Mouse (Mus musculus) heart, embryonic 11.5 days (tissue): ENCODE measurements around the gene Derl2. TPM values are rescaled to one million over a fixed set of nuclear protein-coding genes. Genes with fewer than 3 reads are reported as not detected.

Source experiments
- ATAC-seq: fragments of 200-750 bp; cut with Nextera tagmentation; replicated peaks from 2 replicates; pipeline ENCODE4 v1.8.0; 2017; ENCODE audit warnings: moderate library complexity; ENCODE audit not compliant: insufficient number of reproducible peaks, low FRiP score, low TSS enrichment
- H3K27ac ChIP-seq: fragments of 300-500 bp; sonication (generic); 2 replicates; pipeline ENCODE4 v1.5.1; 2014; ENCODE audit warnings: mild to moderate bottlenecking, low read depth, low read length
- H3K27me3 ChIP-seq: fragments of 300-500 bp; sonication (generic); 2 replicates; pipeline ENCODE4 v1.6.1; 2014; ENCODE audit warnings: mild to moderate bottlenecking, low read length, mixed read lengths; ENCODE audit not compliant: control insufficient read depth, insufficient read depth
- H3K36me3 ChIP-seq: fragments of 300-500 bp; sonication (generic); 2 replicates; pipeline ENCODE4 v1.6.1; 2014; ENCODE audit warnings: mild to moderate bottlenecking, low read length, moderate library complexity, mixed read lengths; ENCODE audit not compliant: control insufficient read depth, insufficient read depth
- H3K4me1 ChIP-seq: fragments of 300-500 bp; sonication (generic); 2 replicates; pipeline ENCODE4 v1.6.1; 2014; ENCODE audit warnings: low read length; ENCODE audit not compliant: control insufficient read depth, insufficient read depth
- H3K4me2 ChIP-seq: fragments of 300-500 bp; sonication (generic); 2 replicates; pipeline ENCODE4 v1.6.1; 2014; ENCODE audit warnings: mild to moderate bottlenecking, moderate library complexity
- H3K4me3 ChIP-seq: fragments of 300-500 bp; sonication (generic); 2 replicates; pipeline ENCODE4 v1.5.1; 2014; ENCODE audit warnings: low read depth, low read length
- H3K9ac ChIP-seq: fragments of 300-500 bp; sonication (generic); 2 replicates; pipeline ENCODE4 v1.6.1; 2014; ENCODE audit warnings: mild to moderate bottlenecking, low read depth, low read length, moderate library complexity
- H3K9me3 ChIP-seq: fragments of 300-500 bp; sonication (generic); replicated peaks from 2 replicates; pipeline ENCODE4 v1.6.1; 2016; ENCODE audit warnings: low read length; ENCODE audit not compliant: control insufficient read depth
- WGBS: fragments of 180-500 bp; shearing (Covaris S2); extraction: QIAGEN DNeasy Blood & Tissue Kit; methylation state at CpG from one replicate; pipeline ENCODE4 v1.1.7; 2014; ENCODE audit not compliant: insufficient replicate concordance; 5-methylcytosine and 5-hydroxymethylcytosine counted together
- polyA plus RNA-seq: library from polyadenylated mRNA; unstranded; fragments of >200 nt; fragmentation: Nextera tagmentation; extraction: Ambion mirVana; gene quantifications from 2 replicates; pipeline ENCODE4 v1.2.1, GENCODE M21; 2014

Derl2 gene
- polyA plus RNA-seq, 1 experiment from 2014 or later, result 34.8 TPM

GRCm38 (mm10) chr11:71004316-71004773 lies 15.3 kb downstream of the Derl2 start, which contains the start of gene Dhx33:
Gene Dhx33 (minus strand): TSS chr11:71004437.
- Histone ChIP-seq H3K9me3 (no peaks in the 10 kb centered on the region), H3K4me2 (peak within 1 kb of the TSS; percentile 95), H3K4me1 (peaks cover 11% of the 10 kb centered on the region; the same call in 1 of the 2 replicates), H3K27me3 (no peaks in the 10 kb centered on the region), H3K36me3 (peaks cover 6% of the 10 kb centered on the region), H3K9ac (peak within 1 kb of the TSS; percentile 78), H3K27ac (peak within 1 kb of the TSS; percentile 86), H3K4me3 (peak within 1 kb of the TSS; percentile 87)
- whole genome bisulfite sequencing, result under 1% methylated on average over 35 of the region's 35 CpGs
- peak; percentile 98 for ATAC-seq

- peaks cover 9% of the 10 kb centered on the region; the same call in 1 of the 2 replicates for H3K36me3 ChIP-seq
- peak overlapping the region; percentile 86 for H3K27ac ChIP-seq
- peak; percentile 71 for ATAC-seq
- peak overlapping the region; percentile 87 for H3K4me3 ChIP-seq
- peak overlapping the region; percentile 95 for H3K4me2 ChIP-seq
- no peaks in the 10 kb centered on the region for H3K27me3 ChIP-seq
- H3K9me3 ChIP-seq, result no peaks in the 10 kb centered on the region
- peaks cover 11% of the 10 kb centered on the region; the same call in 1 of the 2 replicates for H3K4me1 ChIP-seq
- H3K9ac ChIP-seq, result peak overlapping the region; percentile 78
- under 1% methylated on average over 49 of the region's 49 CpGs for WGBS
Observed at GRCm38 (mm10) chr11:71003611-71004315, 15.9 kb downstream of the Derl2 start.

GRCm38 (mm10) chr11:71001167-71001566 lies 18.5 kb downstream of the Derl2 start:
- Histone ChIP-seq H3K4me1 (peaks cover 11% of the 10 kb centered on the region; the same call in 1 of the 2 replicates), H3K4me3 (no peak overlapping the region), H3K9ac (no peak overlapping the region), H3K27me3 (no peaks in the 10 kb centered on the region), H3K4me2 (no peak overlapping the region), H3K27ac (no peak overlapping the region), H3K9me3 (no peaks in the 10 kb centered on the region), H3K36me3 (peaks cover 11% of the 10 kb centered on the region; the same call in 1 of the 2 replicates)
- 86% methylated on average over 4 of the region's 4 CpGs for whole genome bisulfite sequencing
- no peak for ATAC-seq

- Histone ChIP-seq H3K27ac (peak within 1 kb of the TSS; percentile 25; the same call in 1 of the 2 replicates), H3K9ac (peak within 1 kb of the TSS; percentile 82), H3K4me3 (peak within 1 kb of the TSS; percentile 80), H3K4me2 (peak within 1 kb of the TSS; percentile 87), H3K4me1 (peaks cover 7% of the 10 kb centered on the region), H3K36me3 (peaks cover 33% of the 10 kb centered on the region), H3K9me3 (no peaks in the 10 kb centered on the region), H3K27me3 (no peaks in the 10 kb centered on the region)
- under 1% methylated on average over 62 of the region's 64 CpGs for WGBS
- ATAC-seq, result peak; percentile 91
Observed at GRCm38 (mm10) chr11:70982557-70983228, 36.9 kb downstream of the Derl2 start, which contains the start of gene C1qbp. Gene C1qbp (minus strand): TSS chr11:70983026.

GRCm38 (mm10) chr11:70982030-70982429 lies 37.6 kb downstream of the Derl2 start:
- no peak for ATAC-seq
- no peak overlapping the region for H3K27ac ChIP-seq

GRCm38 (mm10) chr11:70980751-70981510 lies 38.7 kb downstream of the Derl2 start:
- Histone ChIP-seq H3K9me3 (no peaks in the 10 kb centered on the region), H3K36me3 (peaks cover 36% of the 10 kb centered on the region), H3K27ac (no peak overlapping the region), H3K9ac (no peak overlapping the region), H3K27me3 (no peaks in the 10 kb centered on the region), H3K4me2 (no peak overlapping the region; the same call in 1 of the 2 replicates), H3K4me1 (peaks cover 7% of the 10 kb centered on the region), H3K4me3 (no peak overlapping the region)
- no peak for ATAC-seq
- WGBS, result 87% methylated on average over 14 of the region's 14 CpGs

More at GRCm38 (mm10) chr11:70982030-70982429, 37.6 kb downstream of the Derl2 start:
- Histone ChIP-seq H3K27me3 (no peaks in the 10 kb centered on the region), H3K9me3 (no peaks in the 10 kb centered on the region), H3K9ac (peak overlapping the region; percentile 82), H3K4me3 (peak overlapping the region; percentile 80), H3K36me3 (peaks cover 30% of the 10 kb centered on the region), H3K4me2 (peak overlapping the region; percentile 87), H3K4me1 (peaks cover 7% of the 10 kb centered on the region)
- WGBS, result 7% methylated on average over 12 of the region's 12 CpGs

GRCm38 (mm10) chr11:70980232-70980631 lies 39.4 kb downstream of the Derl2 start:
- no peak overlapping the region for H3K9ac ChIP-seq
- no peak overlapping the region for H3K27ac ChIP-seq

GRCm38 (mm10) chr11:70977293-70977692 lies 42.3 kb downstream of the Derl2 start:
- Histone ChIP-seq H3K4me3 (no peak overlapping the region), H3K9ac (no peak overlapping the region), H3K4me2 (no peak overlapping the region), H3K4me1 (peaks cover 7% of the 10 kb centered on the region), H3K9me3 (no peaks in the 10 kb centered on the region), H3K27me3 (no peaks in the 10 kb centered on the region), H3K36me3 (peaks cover 30% of the 10 kb centered on the region), H3K27ac (no peak overlapping the region)
- 80% methylated on average over 6 of the region's 6 CpGs for WGBS
- ATAC-seq, result no peak

More at GRCm38 (mm10) chr11:70980232-70980631, 39.4 kb downstream of the Derl2 start:
- WGBS, result 80% methylated on average over 6 of the region's 6 CpGs
- ATAC-seq, result no peak
- Histone ChIP-seq H3K4me3 (no peak overlapping the region), H3K9me3 (no peaks in the 10 kb centered on the region), H3K36me3 (peaks cover 34% of the 10 kb centered on the region), H3K4me2 (no peak overlapping the region), H3K4me1 (peaks cover 7% of the 10 kb centered on the region), H3K27me3 (no peaks in the 10 kb centered on the region)
